Mouse (Mus musculus) spleen, postnatal 4 days (tissue): ENCODE measurements at regions not wholly inside any gene's neighbourhood (a gene's known extent, or its start where the extent isn't known, plus 50 kb on each side); places are given as distances from the start of the nearest gene placed in this dataset.

Experiments used
- DNase-seq, 2 experiments: peaks; one replicate each; pipeline ENCODE4 v3.0.0; 2022; ENCODE audit warnings: low spot score in 2 of 2

DNA sequence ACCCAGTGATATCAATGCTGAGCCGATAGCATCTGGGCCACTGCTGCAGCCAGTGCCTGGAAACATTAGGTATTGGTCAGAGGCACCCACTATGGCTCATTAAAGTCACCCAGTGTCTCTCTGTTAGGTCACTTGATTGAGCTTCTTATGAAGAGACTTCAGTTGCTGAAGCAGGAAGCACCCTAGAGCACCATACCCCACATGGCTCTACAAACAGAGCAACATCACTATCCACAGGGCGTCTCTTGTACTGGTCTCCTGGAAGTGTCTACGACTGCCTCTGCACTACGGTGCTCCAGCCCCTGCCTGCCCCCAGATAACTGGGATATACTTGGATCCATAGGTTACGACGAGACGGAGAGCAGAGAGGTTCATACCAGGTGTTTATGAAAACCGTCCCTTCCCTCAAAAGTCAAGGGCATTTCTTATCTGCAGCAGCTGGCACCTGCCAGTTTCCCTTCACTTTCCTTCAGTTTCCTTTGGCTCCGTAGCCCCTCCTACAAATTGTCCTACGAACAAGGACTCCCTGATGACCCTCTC is 100.6 kb upstream of the Fut8 start:
- no peak for DNase-seq

DNA sequence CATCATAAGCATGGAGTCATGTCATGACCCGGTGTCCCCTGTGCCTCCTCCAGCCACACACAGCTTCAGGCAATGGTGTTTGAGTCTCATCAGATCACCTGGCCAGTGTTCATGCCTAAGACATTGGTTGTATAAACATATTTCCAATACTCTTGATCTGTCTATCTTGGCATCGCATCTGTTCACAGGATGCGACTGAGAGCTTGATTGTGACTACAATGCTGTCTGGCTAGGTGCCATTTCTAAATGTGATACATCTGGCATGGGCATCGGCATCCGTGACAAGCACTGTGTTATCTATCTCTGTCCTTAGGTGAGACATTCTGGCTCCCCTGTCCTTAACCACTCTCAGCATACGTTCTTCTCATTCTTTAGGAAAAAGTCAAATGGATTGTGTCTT is 102.3 kb upstream of the Fut8 start:
- no peak for DNase-seq

- no peak for DNase-seq
Observed at GRCm38 (mm10) chr12:77135067-77135466, 102.9 kb upstream of the Fut8 start.

- DNase-seq, result no peak
Observed at GRCm38 (mm10) chr12:77134306-77135010, 103.5 kb upstream of the Fut8 start.

GRCm38 (mm10) chr12:77133465-77134305 is 104.2 kb upstream of the Fut8 start:
- DNase-seq, result no peak

GRCm38 (mm10) chr12:77131328-77131727 is 106.6 kb upstream of the Fut8 start:
- no peak for DNase-seq

- no peak for DNase-seq
Observed at GRCm38 (mm10) chr12:77130526-77130925, 107.4 kb upstream of the Fut8 start.

DNA sequence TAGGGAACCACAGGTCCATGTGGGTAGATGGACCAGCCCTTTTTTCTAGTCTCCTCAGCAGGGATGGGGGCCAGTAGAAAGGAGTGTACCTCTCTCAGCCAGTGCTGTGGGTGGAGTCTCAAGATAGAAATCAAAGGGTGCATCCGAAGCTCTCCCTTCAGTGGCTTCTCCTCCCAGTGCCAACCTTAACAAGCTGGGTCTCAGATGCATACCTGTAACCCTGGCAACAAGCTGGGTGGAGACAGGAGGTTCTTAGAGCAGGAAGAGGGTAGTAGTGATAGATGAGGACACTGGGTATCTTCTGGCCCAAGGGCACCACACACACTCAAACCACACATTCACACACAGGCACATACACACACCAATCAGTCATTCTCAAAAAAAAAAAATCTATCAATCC is 113.7 kb upstream of the Fut8 start:
- no peak for DNase-seq

- no peak for DNase-seq
Observed at GRCm38 (mm10) chr12:77113516-77113915, 124.4 kb upstream of the Fut8 start.

DNA sequence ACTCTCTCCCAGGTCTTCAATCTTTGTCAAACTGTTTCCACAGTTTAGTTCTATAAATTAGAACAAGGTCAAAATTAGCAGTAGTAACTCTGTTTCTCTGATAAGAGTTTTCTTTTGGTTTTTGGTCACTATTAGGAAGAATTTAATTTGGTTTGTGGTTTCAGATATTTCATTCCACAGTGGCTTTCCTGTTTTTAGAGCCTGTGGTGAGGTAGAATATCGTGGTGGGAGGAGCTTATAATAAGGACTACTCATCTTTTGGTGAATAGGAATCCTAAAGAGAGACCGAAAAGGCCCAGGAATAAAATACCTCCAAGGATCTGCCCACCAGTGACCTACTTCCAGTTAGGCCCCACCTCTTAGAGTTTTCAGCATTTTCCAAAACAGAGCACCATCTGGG is 125.8 kb upstream of the Fut8 start:
- DNase-seq, result no peak

- no peak for DNase-seq
Observed at GRCm38 (mm10) chr12:77107251-77107650, 130.7 kb upstream of the Fut8 start.

- no peak for DNase-seq
Observed at GRCm38 (mm10) chr12:77105887-77106600, 131.9 kb upstream of the Fut8 start.

DNA sequence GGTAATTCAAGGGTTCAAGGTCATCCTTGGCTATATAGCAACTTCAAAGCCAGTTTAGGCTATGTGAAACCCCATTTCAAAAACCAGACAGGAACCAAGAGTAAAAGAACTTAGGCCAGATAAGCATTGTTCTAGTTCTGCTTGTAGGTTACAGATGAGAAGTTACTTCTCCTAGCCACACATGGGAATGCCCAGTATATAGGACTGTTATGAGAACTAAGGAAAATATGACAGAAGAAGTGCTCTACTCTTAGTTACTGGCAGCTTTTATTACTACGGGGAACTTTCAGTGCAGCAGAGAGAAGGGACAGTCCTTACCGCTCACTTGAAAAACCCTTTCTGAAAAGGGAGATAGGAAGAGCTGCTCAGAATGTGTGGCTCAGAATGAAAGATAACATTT is 137.4 kb upstream of the Fut8 start:
- no peak for DNase-seq

DNA sequence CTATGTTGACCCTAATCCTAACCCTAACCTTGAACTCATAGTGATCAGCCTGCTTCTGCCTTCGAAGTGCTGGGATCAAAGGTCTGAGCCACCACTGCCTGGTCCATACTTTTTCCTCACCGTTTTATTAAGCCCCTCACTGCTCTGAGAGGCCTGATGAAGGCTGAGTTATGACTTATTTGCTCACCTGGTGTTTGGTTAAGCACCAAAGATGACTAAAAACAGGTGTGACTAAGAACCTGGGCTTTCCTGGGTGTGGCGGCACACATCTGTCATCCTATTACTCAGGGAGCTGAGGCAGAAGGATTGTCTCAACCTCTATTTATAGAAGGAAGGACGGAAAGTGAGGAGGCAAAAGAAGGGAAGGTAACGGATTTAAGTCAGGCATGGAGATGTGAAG is 137.5 kb upstream of the Max start:
- no peak for DNase-seq

- no peak for DNase-seq
Observed at GRCm38 (mm10) chr12:77098821-77099220, 136.8 kb upstream of the Max start.

GRCm38 (mm10) chr12:77097831-77098230 is 135.8 kb upstream of the Max start:
- no peak for DNase-seq

DNA sequence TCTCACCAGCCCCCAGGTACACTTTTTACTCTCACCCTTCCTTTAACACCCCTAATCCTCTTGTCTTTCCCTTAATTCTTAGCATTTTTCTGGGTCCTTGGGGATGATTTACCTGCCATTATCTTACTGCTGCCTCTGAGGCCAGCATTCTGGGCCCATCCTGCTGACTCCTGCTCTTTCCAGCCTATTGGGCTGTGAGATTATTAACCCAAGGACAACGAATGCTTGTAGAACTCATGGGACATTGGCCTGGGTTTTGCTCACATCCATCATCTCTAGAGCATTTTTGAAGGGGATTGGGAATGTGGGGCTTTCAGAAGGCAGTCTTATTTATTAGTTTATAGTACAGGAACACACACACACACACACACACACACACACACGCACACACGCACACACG is 134.5 kb upstream of the Max start:
- no peak for DNase-seq

DNA sequence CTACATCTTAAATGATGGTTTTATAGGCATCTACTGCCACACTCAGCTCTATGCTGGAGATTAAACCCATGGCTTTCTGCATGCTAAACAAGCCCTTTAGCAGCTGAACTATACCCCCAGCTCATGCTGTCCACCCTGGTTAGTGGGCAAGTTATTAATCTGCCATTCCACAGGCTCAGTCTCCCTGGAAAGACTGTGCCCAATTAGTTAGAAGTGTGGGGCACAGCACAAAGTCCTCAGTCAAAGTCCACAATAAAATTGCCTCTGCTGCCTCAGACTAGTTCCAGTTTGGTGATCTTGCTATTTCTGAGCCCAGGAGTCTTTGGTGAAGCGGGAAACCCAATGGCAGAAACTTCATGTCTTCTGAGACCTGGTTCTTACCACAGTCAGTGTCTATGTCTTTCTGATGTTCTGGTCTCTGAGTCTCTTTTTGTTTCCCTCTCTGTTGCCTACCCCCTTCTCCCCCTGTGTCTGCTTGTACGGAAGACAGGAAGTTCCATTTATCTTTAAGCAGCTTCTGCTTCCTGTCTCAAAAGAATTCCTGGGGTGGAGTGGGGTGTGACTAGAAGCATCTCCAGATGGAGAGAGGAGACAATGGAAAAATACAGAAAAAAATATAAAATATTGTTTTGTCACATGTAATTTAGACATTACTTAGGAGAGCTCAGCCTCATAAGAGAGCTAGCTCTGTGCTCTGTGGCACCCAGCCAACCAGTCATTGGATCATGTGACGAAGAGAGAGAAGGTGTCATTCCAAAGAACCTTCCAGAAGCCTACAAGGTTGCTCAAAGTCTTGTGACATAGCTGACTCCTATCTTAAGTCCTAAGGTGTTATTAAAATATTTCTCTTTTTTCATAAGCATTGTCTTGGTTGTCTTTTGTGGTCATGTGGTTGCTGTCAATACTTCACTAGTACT is 133.3 kb upstream of the Max start:
- no peak for DNase-seq

DNA sequence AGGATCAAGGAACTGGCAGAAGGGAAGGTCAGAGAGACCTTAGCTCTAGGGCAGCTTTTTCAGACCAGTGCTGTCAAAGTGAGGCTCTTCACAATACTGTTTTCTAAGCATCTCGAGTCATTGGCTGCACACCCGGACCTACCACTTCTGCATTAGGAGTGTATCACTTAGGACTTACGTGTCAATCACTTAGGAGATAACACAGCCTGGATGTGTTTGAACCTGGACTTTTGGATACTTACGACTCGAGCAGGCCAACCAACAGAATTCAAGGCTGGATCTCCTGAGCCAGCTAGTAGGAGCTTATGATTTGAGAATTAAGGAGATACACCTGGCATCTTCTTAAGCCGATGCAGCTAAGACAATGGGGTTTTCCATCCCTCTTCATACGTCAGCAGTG is 132.2 kb upstream of the Max start:
- DNase-seq, result no peak

GRCm38 (mm10) chr12:77092741-77093140 is 130.7 kb upstream of the Max start:
- no peak for DNase-seq

GRCm38 (mm10) chr12:77092143-77092542 is 130.1 kb upstream of the Max start:
- no peak for DNase-seq
